Mouse (Mus musculus) embryonic facial prominence, embryonic 11.5 days (tissue): ENCODE measurements around the gene Tecpr2. TPM values are rescaled to one million over a fixed set of nuclear protein-coding genes. Genes with fewer than 3 reads are reported as not detected.

Experiments
- ATAC-seq: fragments of 200-750 bp; cut with Nextera tagmentation; replicated peaks from 2 replicates; pipeline ENCODE4 v1.8.0; 2017; ENCODE audit warnings: low read depth; ENCODE audit not compliant: insufficient number of reproducible peaks, low FRiP score, low TSS enrichment
- DNase-seq: peaks from one replicate; pipeline ENCODE4 v3.0.0-alpha.2; 2015; ENCODE audit warnings: low spot score
- H3K27ac ChIP-seq: fragments of 300-500 bp; sonication (generic); replicated peaks from 2 replicates; pipeline ENCODE4 v1.5.1; 2014; ENCODE audit warnings: mild to moderate bottlenecking, low read depth, low read length, control low read depth
- H3K27me3 ChIP-seq: fragments of 300-500 bp; sonication (generic); 2 replicates; pipeline ENCODE4 v1.6.1; 2014; ENCODE audit warnings: mild to moderate bottlenecking, low read length, moderate library complexity, mixed read lengths; ENCODE audit not compliant: control insufficient read depth, insufficient read depth
- H3K36me3 ChIP-seq: fragments of 300-500 bp; sonication (generic); replicated peaks from 2 replicates; pipeline ENCODE4 v1.6.1; 2014; ENCODE audit warnings: low read depth, mild to moderate bottlenecking, low read length, moderate library complexity, mixed read lengths; ENCODE audit not compliant: control insufficient read depth, insufficient read depth
- H3K4me1 ChIP-seq: fragments of 300-500 bp; sonication (generic); 2 replicates; pipeline ENCODE4 v1.6.1; 2014; ENCODE audit warnings: low read length, mixed read lengths; ENCODE audit not compliant: control insufficient read depth, insufficient read depth
- H3K4me2 ChIP-seq: fragments of 300-500 bp; sonication (generic); 2 replicates; pipeline ENCODE4 v1.6.1; 2014; ENCODE audit warnings: low read depth, mild to moderate bottlenecking, control low read depth, low read length, moderate library complexity
- H3K4me3 ChIP-seq: fragments of 300-500 bp; sonication (generic); 2 replicates; pipeline ENCODE4 v1.5.1; 2014; ENCODE audit warnings: low read depth, low read length, control low read depth
- H3K9ac ChIP-seq: fragments of 300-500 bp; sonication (generic); replicated peaks from 2 replicates; pipeline ENCODE4 v1.6.1; 2014; ENCODE audit warnings: mild to moderate bottlenecking, control low read depth, low read length
- H3K9me3 ChIP-seq: fragments of 300-500 bp; sonication (generic); replicated peaks from 2 replicates; pipeline ENCODE4 v1.6.1; 2016; ENCODE audit warnings: mild to moderate bottlenecking, low read length, inconsistent platforms, mixed read lengths; ENCODE audit not compliant: control insufficient read depth
- WGBS: fragments of 180-500 bp; shearing (Covaris S2); extraction: QIAGEN DNeasy Blood & Tissue Kit; methylation state at CpG from one replicate; pipeline ENCODE4 v1.1.7; 2014; 5-methylcytosine and 5-hydroxymethylcytosine counted together
- polyA plus RNA-seq: library from polyadenylated mRNA; unstranded; fragments of >200 nt; fragmentation: Nextera tagmentation; extraction: Ambion mirVana; gene quantifications from 2 replicates; pipeline ENCODE4 v1.2.1, GENCODE M21; 2014

Gene Tecpr2
- polyA plus RNA-seq, 1 experiment from 2014 or later, result 2.5 TPM

GRCm38 (mm10) chr12:110845131-110845880 is 43.8 kb upstream of the Tecpr2 start:
- peak overlapping the region; percentile 34 for H3K4me3 ChIP-seq
- ATAC-seq, result peak; percentile 89
- WGBS, result under 1% methylated on average over 36 of the region's 36 CpGs
- 0 out of 2 replicates have a peak, but pooled peaks cover 2% of the 10 kb centered on the region for H3K27me3 ChIP-seq
- H3K9ac ChIP-seq, result peak overlapping the region; percentile 53
- H3K4me1 ChIP-seq, result peaks cover 4% of the 10 kb centered on the region
- peak; percentile 94 for DNase-seq
- H3K4me2 ChIP-seq, result peak overlapping the region; percentile 66
- no peaks in the 10 kb centered on the region for H3K36me3 ChIP-seq
- H3K27ac ChIP-seq, result no peak overlapping the region
- no peaks in the 10 kb centered on the region for H3K9me3 ChIP-seq

GRCm38 (mm10) chr12:110846191-110846765 is 42.8 kb upstream of the Tecpr2 start:
- peak overlapping the region; percentile 66; the same call in 1 of the 2 replicates for H3K4me2 ChIP-seq
- H3K36me3 ChIP-seq, result no peaks in the 10 kb centered on the region
- H3K9me3 ChIP-seq, result no peaks in the 10 kb centered on the region
- DNase-seq (no peak), ATAC-seq (no peak)
- no peak overlapping the region for H3K27ac ChIP-seq
- H3K4me1 ChIP-seq, result peaks cover 4% of the 10 kb centered on the region
- 0 out of 2 replicates have a peak, but pooled peaks cover 2% of the 10 kb centered on the region for H3K27me3 ChIP-seq
- WGBS, result 69% methylated on average over 6 of the region's 6 CpGs
- peak overlapping the region; percentile 34 for H3K4me3 ChIP-seq
- peak overlapping the region; percentile 48 for H3K9ac ChIP-seq

- under 1% methylated on average over 87 of the region's 89 CpGs for WGBS
- no peaks in the 10 kb centered on the region for H3K36me3 ChIP-seq
- peak within 1 kb of the TSS; percentile 90 for H3K4me3 ChIP-seq
- no peaks in the 10 kb centered on the region for H3K27me3 ChIP-seq
- H3K9me3 ChIP-seq, result no peaks in the 10 kb centered on the region
- peak within 1 kb of the TSS; percentile 28; the same call in 1 of the 2 replicates for H3K27ac ChIP-seq
- H3K9ac ChIP-seq, result peak within 1 kb of the TSS; percentile 90
- H3K4me1 ChIP-seq, result peaks cover 4% of the 10 kb centered on the region
- peak within 1 kb of the TSS; percentile 82 for H3K4me2 ChIP-seq
- peak; percentile 72 for ATAC-seq
- DNase-seq, result peak; percentile 87
These were observed 38.8 kb upstream of the Tecpr2 start, which contains the start of gene Zfp839 for GRCm38 (mm10) chr12:110850010-110850928. Gene Zfp839, plus strand, starts transcription at chr12:110850253.

- 18% methylated on average over 9 of the region's 9 CpGs for WGBS
- Histone ChIP-seq H3K27me3 (no peaks in the 10 kb centered on the region), H3K9me3 (no peaks in the 10 kb centered on the region), H3K36me3 (no peaks in the 10 kb centered on the region), H3K4me3 (peak overlapping the region; percentile 90), H3K4me1 (peaks cover 3% of the 10 kb centered on the region), H3K9ac (peak overlapping the region; percentile 90), H3K27ac (0 out of 2 replicates have a peak overlapping the region, but pooled peaks have one; percentile 28), H3K4me2 (peak overlapping the region; percentile 82)
- ATAC-seq (no peak), DNase-seq (no peak)
These were observed 38.2 kb upstream of the Tecpr2 start for GRCm38 (mm10) chr12:110850929-110851256.

- no peak for DNase-seq
- Histone ChIP-seq H3K4me3 (no peak overlapping the region), H3K27me3 (no peaks in the 10 kb centered on the region), H3K4me1 (no peaks in the 10 kb centered on the region), H3K36me3 (no peaks in the 10 kb centered on the region), H3K4me2 (no peak overlapping the region), H3K9ac (no peak overlapping the region), H3K27ac (no peak overlapping the region), H3K9me3 (no peaks in the 10 kb centered on the region)
- no peak for ATAC-seq
- 86% methylated on average over 12 of the region's 12 CpGs for WGBS
These were observed 37.6 kb upstream of the Tecpr2 start for GRCm38 (mm10) chr12:110851414-110851813.

- 100% methylated on average over 1 of the region's 1 CpGs for WGBS
- ATAC-seq (no peak), DNase-seq (no peak)
- Histone ChIP-seq H3K27me3 (no peaks in the 10 kb centered on the region), H3K9me3 (no peaks in the 10 kb centered on the region), H3K36me3 (no peaks in the 10 kb centered on the region), H3K4me3 (no peak overlapping the region), H3K9ac (no peak overlapping the region), H3K4me1 (no peaks in the 10 kb centered on the region), H3K4me2 (no peak overlapping the region), H3K27ac (no peak overlapping the region)
These were observed 37.1 kb upstream of the Tecpr2 start for GRCm38 (mm10) chr12:110851923-110852322.

- H3K27me3 ChIP-seq, result no peaks in the 10 kb centered on the region
- H3K4me2 ChIP-seq, result no peak overlapping the region
- no peak overlapping the region for H3K9ac ChIP-seq
- WGBS, result 88% methylated on average over 32 of the region's 32 CpGs
- DNase-seq, result no peak
- no peaks in the 10 kb centered on the region for H3K4me1 ChIP-seq
- ATAC-seq, result no peak
- H3K4me3 ChIP-seq, result no peak overlapping the region
- H3K27ac ChIP-seq, result no peak overlapping the region
- H3K9me3 ChIP-seq, result no peaks in the 10 kb centered on the region
- H3K36me3 ChIP-seq, result no peaks in the 10 kb centered on the region
These were observed 34.0 kb upstream of the Tecpr2 start for GRCm38 (mm10) chr12:110854786-110855737.
